In the genomic region with DNA sequence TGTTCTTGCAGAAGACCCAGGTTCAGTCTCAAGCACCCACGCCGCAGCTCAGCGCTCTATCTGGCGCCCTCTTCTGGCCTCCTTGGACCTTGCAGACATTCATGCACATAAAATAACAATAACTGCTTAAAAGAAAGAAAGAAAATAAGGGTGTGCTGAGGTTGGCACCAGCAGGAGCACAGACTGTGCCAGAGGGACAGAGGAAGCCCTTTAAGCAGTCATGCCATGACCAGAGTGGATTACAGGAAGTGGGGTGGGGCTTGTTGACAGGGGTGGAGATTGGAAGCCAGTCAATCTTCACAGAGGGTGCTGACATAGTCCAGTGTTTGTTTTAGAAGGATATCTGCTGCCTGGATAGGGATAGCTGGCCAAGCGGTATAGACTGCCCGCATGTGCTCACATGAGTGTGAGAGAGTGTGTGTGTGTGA, we compare ENCODE assay signal across 9 mouse cellular contexts. TPM values are rescaled to one million over a fixed set of nuclear protein-coding genes. Genes with fewer than 3 reads are reported as not detected.
DNase-seq lines count a peak whose midpoint lies in the region; ATAC-seq and TF ChIP-seq lines count a peak whose summit lies in the region.
"Had no signal": no experiment of that assay in that cellular context is flagged by ENCODE, and none has a peak within 500 bp of the region (broad histone marks: within the 10 kb centered on the region; RNA-seq: fewer than 3 reads in every experiment).

No protein-coding gene starts in this region.

- no peak for TF ChIP-seq POLR2A in brain, embryonic 14.5 days (IDR thresholded peaks at IDR 0.05; ENCODE audit: borderline replicate concordance, extremely low read depth, insufficient read depth, insufficient read length, poor library complexity, severe bottlenecking)

- H3K4me1 ChIP-seq in stomach, embryonic 14.5 days (ENCODE audit: control insufficient read depth, insufficient read depth, low read length), result no peaks in the 10 kb centered on the region
- no peaks in the 10 kb centered on the region for H3K4me1 ChIP-seq in forebrain, embryonic 16.5 days (replicated peaks; ENCODE audit: control insufficient read depth, insufficient read depth, low read length)

- no peak overlapping the region for H3K9ac ChIP-seq in stomach, embryonic 14.5 days (replicated peaks; ENCODE audit: low read depth, low read length)
- H3K9ac ChIP-seq in forebrain, embryonic 16.5 days (replicated peaks; ENCODE audit: low read depth, low read length), result no peak overlapping the region
- H3K9ac ChIP-seq: hindbrain, embryonic 14.5 days had no signal

- H3K9me3 ChIP-seq in stomach, embryonic 14.5 days (ENCODE audit: control insufficient read depth, low read depth, low read length), result no peaks in the 10 kb centered on the region
- H3K9me3 ChIP-seq in forebrain, embryonic 16.5 days (ENCODE audit: control insufficient read depth, low read length), result no peaks in the 10 kb centered on the region

- no peak overlapping the region for H3K27ac ChIP-seq in layer of hippocampus, adult 2 months
- H3K27ac ChIP-seq in stomach, embryonic 14.5 days (ENCODE audit: low read length), result no peak overlapping the region
- no peak overlapping the region for H3K27ac ChIP-seq in forebrain, embryonic 16.5 days (ENCODE audit: low read length)
- H3K27ac ChIP-seq: hindbrain, embryonic 14.5 days had no signal

- 0 out of 2 replicates have a peak, but pooled peaks have one; percentile 25 for ATAC-seq in stomach, embryonic 14.5 days (ENCODE audit: insufficient number of reproducible peaks, insufficient read depth, low FRiP score, low read depth)
- ATAC-seq in forebrain, embryonic 16.5 days, result no peak

- no peak overlapping the region for H3K4me3 ChIP-seq in layer of hippocampus, adult 2 months
- no peak overlapping the region for H3K4me3 ChIP-seq in stomach, embryonic 14.5 days (ENCODE audit: low read depth, low read length)
- H3K4me3 ChIP-seq in forebrain, embryonic 16.5 days (replicated peaks; ENCODE audit: low read length), result no peak overlapping the region

- no peaks in the 10 kb centered on the region; the same call in 1 of the 2 replicates for H3K36me3 ChIP-seq in stomach, embryonic 14.5 days (ENCODE audit: control insufficient read depth, insufficient read depth, low read length)
- no peaks in the 10 kb centered on the region for H3K36me3 ChIP-seq in forebrain, embryonic 16.5 days (ENCODE audit: control insufficient read depth, insufficient read depth)

- TF ChIP-seq CTCF in layer of hippocampus, adult 2 months (conservative IDR thresholded peaks at IDR 0.05), result peak; percentile 67
- TF ChIP-seq CTCF in brain, embryonic 14.5 days (IDR thresholded peaks at IDR 0.05; ENCODE audit: borderline replicate concordance, extremely low read depth, insufficient read depth, insufficient read length), result peak; percentile 43; the same call in 1 of the 2 replicates

- H3K4me2 ChIP-seq in stomach, embryonic 14.5 days (replicated peaks; ENCODE audit: low read depth, low read length), result no peak overlapping the region
- no peak overlapping the region for H3K4me2 ChIP-seq in forebrain, embryonic 16.5 days (ENCODE audit: low read length)
- H3K4me2 ChIP-seq: hindbrain, embryonic 14.5 days had no signal

- no peaks in the 10 kb centered on the region for H3K27me3 ChIP-seq in stomach, embryonic 14.5 days (ENCODE audit: control insufficient read depth, insufficient read depth, low read length)
- no peaks in the 10 kb centered on the region for H3K27me3 ChIP-seq in forebrain, embryonic 16.5 days (replicated peaks; ENCODE audit: control insufficient read depth, insufficient read depth, low read length)

- WGBS in stomach, embryonic 14.5 days, result 66% methylated on average over 6 of the region's 6 CpGs
- WGBS in forebrain, embryonic 16.5 days, result 70% methylated on average over 6 of the region's 6 CpGs

- intact Hi-C loops in left cerebral cortex, postnatal 25 days (cut with DNase I), result no loop called here

- DNase-seq in layer of hippocampus, adult 2 months (ENCODE audit: low spot score in 2 of 2), result no peak
- DNase-seq in layer of hippocampus, postnatal 36 days, result no peak
- no peak for DNase-seq in brain, embryonic 14.5 days (ENCODE audit: low read depth)
- peak; percentile 32 for DNase-seq in kidney, postnatal 14 days
- no peak for DNase-seq in left cerebral cortex, postnatal 25 days (ENCODE audit: low spot score in 2 of 2)
- no peak for DNase-seq in cerebellum, adult 9-11 months

RNA-seq across cellular contexts. Expression of a gene that starts 10.1 kb away (rescaled TPM):
- 1 to 10 TPM; 5.6 to 6.1 TPM for total RNA-seq in layer of hippocampus, adult 2 months (2021)
- 1 to 10 TPM; 5.0 to 5.4 TPM for total RNA-seq in layer of hippocampus, postnatal 36 days (2021)
- 8.0 and 8.2 TPM in 2 replicates for polyA plus RNA-seq in brain, embryonic 14.5 days (2012; rRNA removed)
- polyA plus RNA-seq in stomach, embryonic 14.5 days (2014; fragmentation: Nextera tagmentation; extraction: Ambion mirVana), result 14.4 and 16.4 TPM in 2 replicates
- total RNA-seq in left cerebral cortex, postnatal 25 days (2021), result 1 to 10 TPM; 7.7 to 8.3 TPM
- polyA plus RNA-seq in forebrain, embryonic 16.5 days (2015; fragmentation: Nextera tagmentation; extraction: Ambion mirVana), result 21.5 and 22.0 TPM in 2 replicates

RNA-seq across cellular contexts. Expression of a gene that starts 10.3 kb away (rescaled TPM):
- total RNA-seq in layer of hippocampus, adult 2 months (2021), result 10 to 100 TPM; 18.6 to 22.1 TPM
- 10 to 100 TPM; 18.7 to 21.1 TPM for total RNA-seq in layer of hippocampus, postnatal 36 days (2021)
- 24.4 and 29.0 TPM in 2 replicates for polyA plus RNA-seq in brain, embryonic 14.5 days (2012; rRNA removed)
- polyA plus RNA-seq in stomach, embryonic 14.5 days (2014; fragmentation: Nextera tagmentation; extraction: Ambion mirVana), result 39.6 and 46.6 TPM in 2 replicates
- total RNA-seq in left cerebral cortex, postnatal 25 days (2021), result 10 to 100 TPM; 18.2 to 23.3 TPM
- polyA plus RNA-seq in forebrain, embryonic 16.5 days (2015; fragmentation: Nextera tagmentation; extraction: Ambion mirVana), result 36.0 and 45.7 TPM in 2 replicates

RNA-seq across cellular contexts. Expression of a gene that starts 52.6 kb away (rescaled TPM):
- 1 to 10 TPM; 4.3 to 5.9 TPM for total RNA-seq in layer of hippocampus, adult 2 months (2021)
- 1 to 10 TPM; 4.0 to 6.0 TPM for total RNA-seq in layer of hippocampus, postnatal 36 days (2021)
- polyA plus RNA-seq in brain, embryonic 14.5 days (2012; rRNA removed), result 1.4 and 2.5 TPM in 2 replicates
- 24.1 and 24.9 TPM in 2 replicates for polyA plus RNA-seq in stomach, embryonic 14.5 days (2014; fragmentation: Nextera tagmentation; extraction: Ambion mirVana)
- total RNA-seq in left cerebral cortex, postnatal 25 days (2021), result 1 to 10 TPM; 3.4 to 4.2 TPM
- 1.4 and 1.6 TPM in 2 replicates for polyA plus RNA-seq in forebrain, embryonic 16.5 days (2015; fragmentation: Nextera tagmentation; extraction: Ambion mirVana)
